Mouse (Mus musculus) bone marrow, adult 2 months (tissue): Measurements from ENCODE around the gene Diras2.

Experiments
- CTCF ChIP-seq: fragments of 200-500 bp; IDR thresholded peaks from 2 replicates; pipeline ENCODE4 v1.5.1; 2011; ENCODE audit warnings: low read length, control low read depth; ENCODE audit not compliant: control insufficient read depth, insufficient read depth
- POLR2A ChIP-seq: fragments of 200-500 bp; IDR thresholded peaks from 2 replicates; pipeline ENCODE4 v1.6.1; 2011; ENCODE audit warnings: low read depth, mild to moderate bottlenecking, control low read depth, low read length, borderline replicate concordance; ENCODE audit not compliant: control insufficient read depth

DNA sequence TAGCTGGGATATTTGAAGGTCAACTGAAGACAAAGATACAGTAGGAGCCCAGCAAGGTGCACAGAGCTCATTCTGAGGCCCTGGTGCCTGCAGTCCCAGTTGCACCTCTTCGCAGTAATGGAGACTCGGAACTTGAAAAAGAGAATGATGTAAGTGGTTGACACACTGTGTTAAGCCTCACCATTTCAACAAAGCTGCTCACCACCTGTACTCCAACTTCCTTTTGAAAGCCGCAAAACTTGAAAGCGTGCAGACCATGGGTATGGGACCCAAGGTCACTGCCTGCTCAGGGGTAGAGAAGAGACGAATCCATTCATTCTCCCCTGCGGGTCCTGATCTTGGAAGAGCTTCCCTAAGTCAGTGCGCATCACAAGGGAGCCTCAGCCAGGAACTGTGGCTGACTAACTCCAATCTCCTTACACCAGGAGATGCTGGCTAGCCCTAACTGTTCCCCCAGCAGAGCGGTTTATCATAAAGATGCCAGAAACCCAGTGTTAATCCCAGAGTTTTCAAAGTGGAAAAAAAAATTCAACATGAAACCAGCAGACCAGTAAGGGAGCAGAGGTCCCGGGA, 35.2 kb upstream of the Diras2 start:
- TF ChIP-seq CTCF (no peak), POLR2A (no peak)
